Mouse (Mus musculus): ENCODE data around the gene Ksr1.

DNA sequence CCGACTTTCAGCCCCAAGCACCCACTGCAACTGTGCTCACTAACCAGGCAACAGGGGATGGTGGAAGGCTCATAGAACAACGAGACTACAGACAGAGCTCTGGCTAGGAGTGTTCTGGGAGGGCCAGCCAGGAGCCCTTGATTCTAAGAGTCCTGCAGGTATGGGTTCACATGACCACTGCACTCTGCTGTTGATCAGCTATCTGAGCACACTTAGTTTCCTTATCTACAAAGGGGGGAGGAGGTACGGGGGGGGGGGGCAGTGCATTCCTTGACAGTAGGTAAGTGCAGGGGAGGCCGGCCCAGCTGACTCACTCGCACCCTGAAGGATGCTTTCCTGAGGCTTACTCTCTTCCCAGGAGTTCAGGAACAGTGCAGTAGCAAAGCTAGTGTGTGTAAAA is 61.1 kb downstream of the Ksr1 start:
- TF ChIP-seq POLR2A (IDR thresholded peaks at IDR 0.05; ENCODE audit: low read depth, low read length): no peak
- no peak for TF ChIP-seq CTCF (IDR thresholded peaks at IDR 0.05; ENCODE audit: extremely low read depth, insufficient read depth, insufficient read length, insufficient replicate concordance)
